Mouse (Mus musculus) left cerebral cortex, postnatal 14 days (tissue): ENCODE results near the gene Tmem255b. TPM values are rescaled to one million over a fixed set of nuclear protein-coding genes. Genes with fewer than 3 reads are reported as not detected.

Experiments used
- DNase-seq, 2 experiments: peaks; one replicate each; pipeline ENCODE4 v3.0.0; 2021 to 2022; ENCODE audit warnings: low spot score in 2 of 2, mixed read lengths in 1 of 2
- intact Hi-C: fragments of 180-260 bp; cut with DNase I; formaldehyde crosslinking; loops from one replicate; pipeline ENCODE4 v1.15.1; 2025
- total RNA-seq, 2 experiments: library from RNA; stranded (reverse); gene quantifications; 2 replicates each; pipeline ENCODE4 v1.2.3; 2021

The Tmem255b gene
- total RNA-seq, 2 experiments from 2014 or later = 4.9 to 8.2 TPM

GRCm38 (mm10) chr8:13482101-13482801 lies 47.3 kb downstream of the Tmem255b start:
- intact Hi-C loops = no loop called here
- no peak for DNase-seq

- DNase-seq = no peak
- intact Hi-C loops = no loop called here
Observed at GRCm38 (mm10) chr8:13483191-13483590, 48.2 kb downstream of the Tmem255b start.

- intact Hi-C loops = no loop called here
- DNase-seq = no peak
Observed at GRCm38 (mm10) chr8:13489351-13489750, 54.4 kb downstream of the Tmem255b start.

GRCm38 (mm10) chr8:13489986-13490910 lies 55.3 kb downstream of the Tmem255b start:
- DNase-seq = no peak
- intact Hi-C loops = loop anchor here (5.0 kb wide), 1 partner anchor 37 kb away; no protein-coding TSS in a partner anchor

- no peak for DNase-seq
- intact Hi-C loops = loop anchor here (5.0 kb wide), 1 partner anchor 36 kb away; no protein-coding TSS in a partner anchor
Observed at GRCm38 (mm10) chr8:13491491-13492010, 56.6 kb downstream of the Tmem255b start.

- DNase-seq = no peak
- intact Hi-C loops = loop anchor here (5.0 kb wide), 1 partner anchor 35 kb away; no protein-coding TSS in a partner anchor
Observed at GRCm38 (mm10) chr8:13492198-13492995, 57.4 kb downstream of the Tmem255b start.

DNA sequence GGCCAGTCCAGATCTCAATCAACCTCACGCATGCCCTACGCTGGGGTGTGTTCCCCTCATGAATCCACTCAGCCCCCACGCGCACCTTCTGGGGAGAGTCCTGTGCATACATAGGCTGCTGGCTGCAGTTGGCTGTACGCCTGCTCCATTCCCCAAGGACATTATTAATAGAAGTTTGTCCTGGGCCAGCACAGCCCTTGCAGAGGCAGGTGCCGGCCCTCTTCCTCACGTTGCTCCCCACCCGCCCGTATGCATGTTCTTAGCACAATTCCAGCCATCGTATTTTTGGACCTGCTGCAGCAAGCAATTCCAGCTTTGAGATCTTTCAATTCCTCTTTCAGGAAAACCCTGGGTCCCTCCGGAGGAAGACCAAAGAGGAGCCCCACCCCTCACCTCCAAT lies 58.0 kb downstream of the Tmem255b start:
- intact Hi-C loops = loop anchor here (5.0 kb wide), 1 partner anchor 34 kb away; no protein-coding TSS in a partner anchor
- peak in 1 of 2 experiments; percentile 14 for DNase-seq

- DNase-seq = peak in 1 of 2 experiments; percentile 70
- intact Hi-C loops = loop anchor here (5.0 kb wide), 1 partner anchor 33 kb away; no protein-coding TSS in a partner anchor
Observed at GRCm38 (mm10) chr8:13493858-13494631, 59.1 kb downstream of the Tmem255b start, which contains the start of gene Gas6. Gas6 (minus strand) TSS chr8:13494490.

GRCm38 (mm10) chr8:13501221-13501620 lies 66.2 kb downstream of the Tmem255b start:
- intact Hi-C loops = no loop called here
- DNase-seq = no peak

- intact Hi-C loops = no loop called here
- DNase-seq = no peak
Observed at GRCm38 (mm10) chr8:13503936-13504606, 69.1 kb downstream of the Tmem255b start.

DNA sequence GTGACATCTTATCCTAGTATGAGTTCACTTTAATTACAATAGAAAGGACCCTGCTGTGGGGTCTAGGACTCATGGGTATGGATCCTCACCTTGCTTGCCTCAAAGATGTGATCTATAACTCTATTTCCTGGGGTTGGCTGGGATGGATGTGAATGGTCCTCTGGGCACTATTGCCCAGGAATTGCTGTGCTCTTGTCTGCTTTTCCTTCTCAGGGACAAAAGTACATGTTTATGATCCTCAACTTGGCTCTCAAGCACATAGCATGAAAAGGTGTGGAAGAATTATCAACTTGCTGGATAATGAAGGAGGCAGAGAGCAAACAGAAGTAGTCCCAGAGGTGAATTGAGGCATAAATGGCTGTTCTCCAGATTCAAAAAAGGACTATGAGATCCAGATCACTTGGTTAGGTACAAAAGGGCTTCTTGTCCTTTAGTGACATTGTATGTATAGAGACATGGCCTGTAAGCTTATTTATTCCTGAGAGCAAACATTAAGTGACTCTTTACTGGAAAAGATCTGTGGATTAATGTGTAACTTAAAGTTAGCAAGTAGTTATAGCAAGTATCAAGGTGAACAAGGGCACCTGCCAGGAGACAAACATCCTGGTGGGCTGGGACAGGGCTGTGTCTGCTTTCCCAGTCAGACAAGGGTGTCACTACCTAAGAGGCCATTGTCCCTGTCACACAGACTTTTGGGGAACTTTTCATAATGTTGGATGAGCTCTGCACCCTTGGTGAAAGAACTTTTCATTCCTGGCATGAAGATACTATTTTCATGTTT lies 70.1 kb downstream of the Tmem255b start:
- intact Hi-C loops = no loop called here
- DNase-seq = no peak

DNA sequence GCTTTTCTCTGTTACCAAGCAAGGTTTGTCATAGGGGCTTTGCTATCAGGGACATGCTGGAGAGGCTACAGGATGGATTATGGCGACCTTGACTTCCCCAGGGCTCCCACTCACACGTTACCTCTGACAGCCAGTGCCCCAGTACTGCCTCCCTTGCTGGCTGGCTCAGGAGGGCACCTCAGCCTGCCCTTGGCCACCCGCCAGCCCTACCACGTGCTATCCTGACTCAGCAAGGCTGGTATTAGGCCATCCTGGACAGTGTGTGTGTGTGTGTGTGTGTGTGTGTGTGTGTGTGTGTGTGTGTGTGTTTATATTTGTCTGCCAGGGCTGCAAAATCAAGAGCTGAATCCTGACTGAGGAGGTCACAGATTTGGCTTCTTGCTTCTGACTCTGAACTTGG lies 71.9 kb downstream of the Tmem255b start:
- DNase-seq = no peak
- intact Hi-C loops = no loop called here

GRCm38 (mm10) chr8:13507284-13507937 lies 72.4 kb downstream of the Tmem255b start:
- intact Hi-C loops = no loop called here
- DNase-seq = no peak

DNA sequence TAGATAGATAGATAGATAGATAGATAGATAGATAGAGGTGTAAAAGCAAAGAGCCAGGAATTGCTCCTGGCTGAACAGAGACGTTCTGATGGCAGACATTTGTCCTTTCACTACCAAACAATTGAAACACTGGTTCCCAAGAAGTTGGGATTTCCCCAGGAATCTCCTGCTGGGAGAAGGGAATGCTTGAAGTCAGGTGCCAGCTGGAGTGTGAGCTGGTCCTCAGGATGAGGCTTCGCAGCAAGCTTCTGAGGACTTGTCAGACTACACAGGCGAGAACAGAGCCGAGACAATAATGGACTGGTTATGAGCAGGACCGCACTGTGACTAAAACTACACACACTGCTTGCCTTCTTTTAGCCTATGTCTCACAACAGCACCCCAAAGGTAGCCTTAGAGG lies 77.0 kb downstream of the Tmem255b start:
- intact Hi-C loops = no loop called here
- no peak for DNase-seq

DNA sequence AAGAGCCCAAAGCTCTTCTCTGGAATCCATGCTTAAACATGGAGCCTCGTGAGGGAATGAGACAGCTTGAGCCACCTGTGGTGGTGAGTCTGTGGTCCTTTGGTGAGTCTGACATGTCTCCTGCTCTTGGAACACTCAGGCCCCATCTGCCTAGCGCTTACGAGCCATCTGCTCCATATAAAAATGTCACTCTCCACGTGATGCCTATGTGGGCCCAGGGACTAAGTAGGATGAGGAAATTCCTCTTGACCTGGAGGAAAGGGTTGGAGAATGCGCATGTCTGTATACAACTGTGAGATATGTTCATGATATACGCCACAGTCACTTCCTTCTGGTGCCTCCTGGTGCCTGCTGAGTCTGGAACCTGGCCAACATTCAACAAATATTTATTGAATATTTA lies 77.7 kb downstream of the Tmem255b start:
- DNase-seq = no peak
- intact Hi-C loops = no loop called here

DNA sequence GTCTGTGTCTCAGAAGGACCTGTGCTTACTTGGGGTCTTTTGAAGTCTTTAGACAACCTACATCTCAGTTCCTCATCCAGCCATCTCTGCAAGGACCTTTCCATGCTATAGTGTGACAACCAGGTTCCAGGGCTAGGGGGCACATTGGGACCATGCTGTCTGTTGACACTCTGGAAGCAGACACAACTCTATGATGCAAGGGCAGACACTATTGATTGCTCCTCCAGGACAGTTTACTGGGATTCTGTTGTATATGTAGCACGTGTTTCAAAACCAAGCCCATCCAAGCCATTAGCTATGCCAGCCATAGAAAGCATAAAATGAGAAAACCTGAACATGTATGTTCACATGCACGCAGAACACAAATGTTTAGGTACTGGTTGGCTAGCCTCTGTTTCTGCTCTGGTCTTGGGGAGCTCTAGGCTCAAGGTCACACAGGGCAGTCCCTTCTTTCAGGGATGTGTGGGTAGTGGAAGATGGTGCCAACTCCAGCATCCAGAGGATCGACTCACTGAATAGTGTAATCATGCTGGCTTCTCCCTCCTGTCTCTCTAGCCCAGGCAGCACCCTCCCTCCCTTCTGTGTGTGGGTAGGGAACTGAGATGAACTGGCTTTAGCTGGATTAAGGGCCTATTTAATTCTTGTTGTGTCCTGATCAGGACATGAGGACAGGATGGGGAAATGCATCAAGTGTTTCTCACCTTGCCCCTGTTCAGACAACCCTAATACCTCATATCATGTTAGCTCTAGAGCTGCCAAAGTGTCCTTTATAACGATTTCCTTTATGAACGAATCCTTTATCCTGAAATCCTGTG lies 78.8 kb downstream of the Tmem255b start:
- no peak for DNase-seq
- intact Hi-C loops = no loop called here
